Comparison of ENCODE assay signal across 8 mouse cellular contexts in the genomic region with DNA sequence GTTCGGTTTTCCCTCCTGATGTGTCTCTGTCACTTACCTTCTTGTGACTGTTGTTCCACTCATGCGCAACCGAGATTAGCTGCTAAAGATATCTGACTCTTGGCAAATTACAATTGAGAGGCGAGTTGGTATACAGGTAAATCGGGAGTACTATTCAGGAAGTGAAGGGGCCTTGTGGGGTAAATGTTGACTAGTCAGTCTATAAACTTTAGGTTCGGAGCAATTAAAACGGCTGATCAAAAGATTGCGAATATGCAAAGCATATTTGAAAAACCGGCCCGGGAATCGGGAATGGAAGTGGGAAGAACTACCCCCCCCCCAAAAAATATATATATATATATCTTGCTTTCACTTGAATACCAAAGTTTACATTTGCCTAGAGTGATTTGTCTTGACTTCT. TPM values are rescaled to one million over a fixed set of nuclear protein-coding genes. Genes with fewer than 3 reads are reported as not detected.
A peak's percentile ranks its signal among the peaks of the same experiment; 100 is the strongest.
DNase-seq lines count a peak whose midpoint lies in the region; ATAC-seq lines count a peak whose summit lies in the region.

A gene (minus strand): TSS at position 101 of the 400 bp plus-strand sequence.

- no peaks in the 10 kb centered on the region for H3K9me3 ChIP-seq in kidney, embryonic 14.5 days (ENCODE audit: control insufficient read depth, low read length)
- no peaks in the 10 kb centered on the region for H3K9me3 ChIP-seq in embryonic facial prominence, embryonic 10.5 days
- H3K9me3 ChIP-seq in hindbrain, embryonic 16.5 days (ENCODE audit: control insufficient read depth, low read length), result no peaks in the 10 kb centered on the region
- H3K9me3 ChIP-seq in midbrain, embryonic 10.5 days (replicated peaks), result no peaks in the 10 kb centered on the region

- no peak for ATAC-seq in kidney, embryonic 14.5 days (ENCODE audit: low FRiP score, low TSS enrichment)
- no peak for ATAC-seq in hindbrain, embryonic 16.5 days
- no peak for ATAC-seq in activated CD4-positive, CD25-positive, alpha-beta regulatory T cell, adult 4 months

- peak within 1 kb of the TSS; percentile 91 for H3K9ac ChIP-seq in kidney, embryonic 14.5 days (ENCODE audit: low read depth, low read length)
- peak within 1 kb of the TSS; percentile 94 for H3K9ac ChIP-seq in hindbrain, embryonic 16.5 days (ENCODE audit: low read depth, low read length)

- no peaks in the 10 kb centered on the region for H3K36me3 ChIP-seq in kidney, embryonic 14.5 days (ENCODE audit: control insufficient read depth, insufficient read depth, low read length)
- H3K36me3 ChIP-seq in embryonic facial prominence, embryonic 10.5 days (replicated peaks), result no peaks in the 10 kb centered on the region
- no peaks in the 10 kb centered on the region for H3K36me3 ChIP-seq in hindbrain, embryonic 16.5 days (ENCODE audit: control insufficient read depth, insufficient read depth, low read length)
- 0 out of 2 replicates have a peak, but pooled peaks cover under 1% of the 10 kb centered on the region for H3K36me3 ChIP-seq in midbrain, embryonic 10.5 days

- DNase-seq in kidney, postnatal 4 days, result no peak
- no peak for DNase-seq in embryonic facial prominence, embryonic 10.5 days (ENCODE audit: low spot score)
- DNase-seq in midbrain, embryonic 10.5 days (ENCODE audit: low spot score), result no peak
- DNase-seq in urinary bladder, postnatal 4 days (ENCODE audit: low spot score in 2 of 2), result no peak
- DNase-seq in natural killer cell, adult 2 months (ENCODE audit: low spot score in 2 of 2), result no peak

- peaks cover 5% of the 10 kb centered on the region; the same call in 1 of the 2 replicates for H3K4me1 ChIP-seq in kidney, embryonic 14.5 days (ENCODE audit: control insufficient read depth, insufficient read depth, low read length)
- H3K4me1 ChIP-seq in embryonic facial prominence, embryonic 10.5 days, result peaks cover 16% of the 10 kb centered on the region
- peaks cover 17% of the 10 kb centered on the region for H3K4me1 ChIP-seq in hindbrain, embryonic 16.5 days (ENCODE audit: control insufficient read depth, insufficient read depth, low read depth, low read length)
- peaks cover 19% of the 10 kb centered on the region for H3K4me1 ChIP-seq in midbrain, embryonic 10.5 days

- H3K27ac ChIP-seq in kidney, embryonic 14.5 days (ENCODE audit: low read depth, low read length), result peak within 1 kb of the TSS; percentile 62; the same call in 1 of the 2 replicates
- H3K27ac ChIP-seq in embryonic facial prominence, embryonic 10.5 days (replicated peaks), result peak within 1 kb of the TSS; percentile 93
- H3K27ac ChIP-seq in hindbrain, embryonic 16.5 days (ENCODE audit: low read depth, low read length), result peak within 1 kb of the TSS; percentile 83
- H3K27ac ChIP-seq in midbrain, embryonic 10.5 days (replicated peaks), result peak within 1 kb of the TSS; percentile 95

- H3K27me3 ChIP-seq in kidney, embryonic 14.5 days (ENCODE audit: control insufficient read depth, insufficient read depth, low read length), result no peaks in the 10 kb centered on the region
- peaks cover 26% of the 10 kb centered on the region for H3K27me3 ChIP-seq in embryonic facial prominence, embryonic 10.5 days (replicated peaks; ENCODE audit: low read depth, poor library complexity, severe bottlenecking)
- H3K27me3 ChIP-seq in hindbrain, embryonic 16.5 days (replicated peaks; ENCODE audit: control insufficient read depth, insufficient read depth, low read length), result no peaks in the 10 kb centered on the region
- peaks cover 34% of the 10 kb centered on the region for H3K27me3 ChIP-seq in midbrain, embryonic 10.5 days (ENCODE audit: low read depth, poor library complexity, severe bottlenecking)

- peak within 1 kb of the TSS; percentile 81 for H3K4me3 ChIP-seq in kidney, embryonic 14.5 days (ENCODE audit: low read length)
- peak within 1 kb of the TSS; percentile 87 for H3K4me3 ChIP-seq in embryonic facial prominence, embryonic 10.5 days
- H3K4me3 ChIP-seq in hindbrain, embryonic 16.5 days (ENCODE audit: low read length), result peak within 1 kb of the TSS; percentile 76
- peak within 1 kb of the TSS; percentile 88 for H3K4me3 ChIP-seq in midbrain, embryonic 10.5 days

- WGBS in kidney, embryonic 14.5 days, result 45% methylated on average over 11 of the region's 11 CpGs
- 54% methylated on average over 11 of the region's 11 CpGs for WGBS in embryonic facial prominence, embryonic 10.5 days
- 52% methylated on average over 11 of the region's 11 CpGs for WGBS in hindbrain, embryonic 16.5 days
- WGBS in midbrain, embryonic 10.5 days, result 62% methylated on average over 11 of the region's 11 CpGs

- H3K4me2 ChIP-seq in kidney, embryonic 14.5 days (replicated peaks; ENCODE audit: low read depth, low read length), result peak within 1 kb of the TSS; percentile 77
- peak within 1 kb of the TSS; percentile 70 for H3K4me2 ChIP-seq in hindbrain, embryonic 16.5 days (ENCODE audit: low read length)

RNA-seq across cellular contexts. Expression of the gene that starts here (rescaled TPM):
- polyA plus RNA-seq in kidney, embryonic 14.5 days (2014; fragmentation: Nextera tagmentation; extraction: Ambion mirVana), result 6.3 and 12.0 TPM in 2 replicates
- polyA plus RNA-seq in embryonic facial prominence, embryonic 10.5 days (2016; fragmentation: Nextera tagmentation; extraction: Ambion mirVana), result 5.8 and 7.0 TPM in 2 replicates
- polyA plus RNA-seq in hindbrain, embryonic 16.5 days (2015; fragmentation: Nextera tagmentation; extraction: Ambion mirVana), result 40.0 and 42.0 TPM in 2 replicates
- polyA plus RNA-seq in midbrain, embryonic 10.5 days (2016; fragmentation: Nextera tagmentation; extraction: Ambion mirVana), result 4.8 and 8.0 TPM in 2 replicates
- polyA plus RNA-seq in activated CD4-positive, CD25-positive, alpha-beta regulatory T cell, adult 4 months (2017; shearing (Covaris generic)), result under 1 TPM in 1 of 2 experiments, not detected in 1; 0.27 TPM
